Mouse (Mus musculus) v-Abl transformed pro-B cells (cell line): ENCODE measurements around the gene Hist1h2bl.

Experiments used
- in situ Hi-C, 2 experiments: fragments of 400-800 bp; cut with MboI; formaldehyde crosslinking; loops; one replicate each; pipeline ENCODE4 v1.15.1; 2025; ENCODE audit not compliant: unreplicated experiment in 2 of 2

Gene Hist1h2bl

DNA sequence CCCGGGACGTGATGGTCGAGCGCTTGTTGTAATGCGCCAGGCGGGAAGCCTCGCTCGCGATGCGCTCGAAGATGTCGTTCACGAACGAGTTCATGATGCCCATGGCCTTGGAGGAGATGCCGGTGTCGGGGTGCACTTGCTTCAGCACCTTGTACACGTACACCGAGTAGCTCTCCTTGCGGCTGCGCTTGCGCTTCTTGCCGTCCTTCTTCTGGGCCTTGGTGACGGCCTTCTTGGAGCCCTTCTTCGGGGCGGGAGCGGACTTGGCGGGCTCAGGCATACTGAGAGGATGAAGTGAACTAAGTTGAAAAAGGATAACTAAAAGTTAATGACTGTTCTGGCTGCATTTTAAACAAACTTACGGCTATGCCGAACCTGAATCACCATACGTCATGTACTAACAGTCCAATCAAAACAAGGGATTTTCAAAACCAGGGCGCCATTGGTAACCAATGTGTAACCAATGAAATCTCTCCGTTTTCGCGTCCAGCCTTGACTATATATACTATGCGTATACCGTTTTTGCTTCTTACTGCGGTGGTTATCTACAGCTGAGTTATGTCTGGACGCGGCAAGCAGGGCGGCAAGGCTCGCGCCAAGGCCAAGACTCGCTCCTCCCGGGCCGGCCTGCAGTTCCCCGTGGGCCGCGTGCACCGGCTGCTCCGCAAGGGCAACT lies at the start of gene Hist1h2bl, which contains the start of gene Hist1h2ai:
Gene Hist1h2bl, minus strand, starts transcription at position 280 of the 676 bp plus-strand sequence.
Gene Hist1h2ai, plus strand, starts transcription at position 559 of the 676 bp plus-strand sequence.
- in situ Hi-C loops: loop anchor here (10.0 to 25.0 kb wide), 5 partner anchors 69 to 1721 kb away; partner anchors contain the start of genes Gm11273 (in 1 of the 2), Hist1h1b (in 1 of the 2), Hist1h2an (in 1 of the 2) and Hist1h2bp (in 1 of the 2)

DNA sequence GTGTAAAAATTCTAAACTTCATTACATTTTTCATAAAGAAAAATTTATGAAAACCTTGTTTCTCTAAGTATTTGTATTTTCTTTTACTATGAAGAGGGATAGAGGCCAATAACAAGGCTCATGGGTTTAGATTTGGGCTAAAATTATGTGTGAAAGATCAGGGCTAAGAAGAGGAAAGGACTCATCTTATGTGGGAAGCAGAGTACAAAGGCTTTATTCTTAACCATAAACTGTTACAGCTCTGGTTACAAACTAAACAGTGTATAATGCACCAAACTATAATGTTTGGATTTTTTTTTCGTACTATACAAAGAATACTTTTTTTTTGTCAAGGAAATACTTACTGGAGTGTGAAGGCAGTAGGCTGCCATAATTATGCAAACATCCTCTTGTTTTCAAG lies 39.8 kb upstream of the Hist1h2bl start:
- in situ Hi-C loops: loop anchor here in 1 of 2 experiments (10.0 kb wide), 1 partner anchor 1799 kb away; the partner anchor contains the start of genes Hist1h1d and Hist1h4f

DNA sequence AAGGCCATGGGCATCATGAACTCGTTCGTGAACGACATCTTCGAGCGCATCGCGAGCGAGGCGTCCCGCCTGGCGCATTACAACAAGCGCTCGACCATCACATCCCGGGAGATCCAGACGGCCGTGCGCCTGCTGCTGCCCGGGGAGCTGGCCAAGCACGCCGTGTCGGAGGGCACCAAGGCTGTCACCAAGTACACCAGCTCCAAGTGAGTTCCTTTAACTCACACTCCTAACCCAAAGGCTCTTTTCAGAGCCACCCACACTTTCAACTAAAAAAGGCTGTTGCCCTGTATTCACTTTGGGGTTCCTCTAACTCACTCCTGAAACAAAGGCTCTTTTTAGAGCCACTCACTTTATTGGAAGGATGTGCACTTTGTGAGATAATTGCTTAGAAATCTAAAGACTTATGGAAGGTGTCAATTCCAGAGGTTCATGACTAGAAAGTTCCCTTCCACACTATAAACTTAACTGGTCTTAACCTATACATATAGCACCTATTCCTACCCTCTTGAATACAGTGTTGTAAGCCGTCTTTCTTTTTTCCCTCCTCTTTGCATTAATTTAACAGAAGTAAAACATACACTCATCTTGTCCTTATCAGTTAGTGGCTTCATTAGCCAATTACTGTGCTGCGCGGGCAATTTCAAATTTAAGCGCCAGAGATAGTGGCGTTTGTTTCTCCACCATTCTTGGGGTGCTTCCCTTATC lies 38.5 kb upstream of the Hist1h2bl start:
- in situ Hi-C loops: loop anchor here in 1 of 2 experiments (10.0 kb wide), 1 partner anchor 1800 kb away; the partner anchor contains the start of genes Hist1h1d and Hist1h4f

DNA sequence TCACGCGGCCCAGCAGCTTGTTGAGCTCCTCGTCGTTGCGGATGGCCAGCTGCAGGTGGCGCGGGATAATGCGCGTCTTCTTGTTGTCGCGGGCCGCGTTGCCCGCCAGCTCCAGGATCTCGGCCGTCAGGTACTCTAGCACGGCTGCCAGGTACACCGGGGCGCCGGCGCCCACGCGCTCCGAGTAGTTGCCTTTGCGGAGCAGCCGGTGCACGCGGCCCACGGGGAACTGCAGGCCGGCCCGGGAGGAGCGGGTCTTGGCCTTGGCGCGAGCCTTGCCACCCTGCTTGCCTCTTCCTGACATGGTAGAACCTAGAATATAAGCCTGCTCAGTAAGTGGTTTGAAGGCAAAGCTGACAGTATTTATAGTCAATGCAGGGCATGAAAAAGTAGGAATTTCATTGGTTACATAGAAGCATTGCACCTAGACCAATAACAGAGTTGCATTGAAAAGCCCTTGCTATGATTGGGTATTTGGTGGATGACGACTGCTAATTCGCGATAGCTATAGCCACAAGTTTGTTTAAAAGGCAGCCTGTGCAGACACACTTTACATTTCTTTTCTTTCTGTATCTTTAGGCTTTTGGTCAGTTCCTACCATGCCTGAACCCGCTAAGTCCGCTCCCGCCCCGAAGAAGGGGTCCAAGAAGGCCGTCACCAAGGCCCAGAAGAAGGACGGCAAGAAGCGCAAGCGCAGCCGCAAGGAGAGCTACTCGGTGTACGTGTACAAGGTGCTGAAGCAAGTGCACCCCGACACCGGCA lies 37.8 kb upstream of the Hist1h2bl start, which contains the start of the genes Hist1h2ak and Hist1h2bn:
Gene Hist1h2ak, minus strand, starts transcription at position 304 of the 762 bp plus-strand sequence.
Gene Hist1h2bn, plus strand, starts transcription at position 600 of the 762 bp plus-strand sequence.
- in situ Hi-C loops: loop anchor here in 1 of 2 experiments (10.0 kb wide), 1 partner anchor 1801 kb away; the partner anchor contains the start of genes Hist1h1d and Hist1h4f

DNA sequence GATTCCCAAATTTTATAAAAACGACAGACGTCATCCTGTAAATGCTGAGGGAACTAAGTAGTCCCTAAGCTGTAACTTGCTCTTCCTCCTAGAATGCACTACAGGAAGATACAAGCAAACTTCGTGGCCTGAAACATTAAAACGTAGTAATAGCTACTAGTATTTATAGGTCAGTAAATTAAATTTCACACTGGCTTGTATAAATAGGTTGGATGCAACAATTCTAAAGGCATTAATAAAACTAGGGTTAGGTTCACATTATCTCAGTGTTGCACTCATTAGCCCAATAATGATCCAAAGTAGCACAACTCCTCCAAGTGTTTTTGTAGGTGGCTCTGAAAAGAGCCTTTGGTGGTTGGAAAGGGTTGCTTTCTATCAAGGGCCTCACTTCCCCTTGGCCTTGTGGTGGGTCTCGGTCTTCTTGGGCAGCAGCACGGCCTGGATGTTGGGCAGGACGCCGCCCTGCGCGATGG lies 37.1 kb upstream of the Hist1h2bl start:
- in situ Hi-C loops: loop anchor here in 1 of 2 experiments (10.0 kb wide), 1 partner anchor 1802 kb away; the partner anchor contains the start of genes Hist1h1d and Hist1h4f

DNA sequence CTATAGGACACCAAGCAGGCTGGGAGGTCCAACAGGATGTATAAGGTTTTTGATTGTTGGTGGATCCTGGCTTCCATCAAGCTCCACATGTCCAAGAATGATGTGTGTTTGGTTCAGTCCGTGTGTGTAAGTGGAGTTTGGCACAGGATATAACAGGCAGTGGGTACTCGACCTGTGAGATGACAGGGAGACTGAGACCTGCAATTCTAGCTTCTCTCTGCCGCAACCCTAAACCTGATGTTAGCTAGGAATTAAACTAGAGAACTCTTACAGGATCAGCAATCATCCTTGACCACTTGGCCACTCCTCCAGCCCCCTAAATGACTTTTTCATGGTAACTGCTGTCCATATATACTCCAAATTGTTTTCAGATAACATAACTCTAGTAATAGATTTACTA lies 36.4 kb upstream of the Hist1h2bl start:
- in situ Hi-C loops: loop anchor here in 1 of 2 experiments (10.0 kb wide), 1 partner anchor 1802 kb away; the partner anchor contains the start of genes Hist1h1d and Hist1h4f

DNA sequence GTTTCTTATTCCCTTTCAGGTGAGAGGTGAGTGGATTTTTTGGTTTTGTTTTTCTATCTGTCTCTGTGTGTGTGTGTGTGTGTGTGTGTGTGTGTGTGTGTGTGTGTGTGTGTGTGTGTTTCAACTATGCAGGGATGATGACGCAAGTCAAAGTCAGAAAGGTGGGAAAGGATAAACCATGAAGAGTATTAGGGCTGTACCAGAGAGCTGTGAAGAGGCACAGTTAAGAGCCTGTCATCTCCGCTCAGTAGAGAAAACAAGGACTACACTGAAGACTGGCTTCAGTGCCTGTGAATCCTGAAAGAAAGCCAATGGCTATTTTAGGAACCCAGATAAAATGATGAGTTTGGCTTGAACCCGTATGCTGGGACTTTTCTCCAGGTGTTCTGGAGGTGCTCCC lies 35.9 kb upstream of the Hist1h2bl start:
- in situ Hi-C loops: loop anchor here in 1 of 2 experiments (10.0 kb wide), 1 partner anchor 1803 kb away; the partner anchor contains the start of genes Hist1h1d and Hist1h4f

DNA sequence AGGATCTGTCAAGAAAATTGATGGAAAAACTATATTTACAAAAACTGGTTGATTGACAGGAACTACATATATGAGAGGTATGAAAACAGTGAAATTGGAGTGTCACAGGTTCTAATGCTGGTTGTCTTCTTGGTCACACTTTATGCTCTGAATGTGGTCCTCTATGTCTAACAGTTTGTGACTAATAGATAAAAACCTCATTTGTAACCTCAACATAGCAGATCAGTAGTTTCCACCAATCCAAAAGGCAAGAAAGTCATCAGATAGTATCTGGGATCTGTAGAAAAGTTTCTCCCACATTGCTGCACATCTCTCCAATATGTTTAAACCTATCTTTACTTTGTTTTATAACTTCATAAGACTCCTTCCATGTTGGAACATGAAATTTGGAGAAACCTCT lies 35.5 kb upstream of the Hist1h2bl start:
- in situ Hi-C loops: loop anchor here in 1 of 2 experiments (10.0 kb wide), 1 partner anchor 1803 kb away; the partner anchor contains the start of genes Hist1h1d and Hist1h4f

DNA sequence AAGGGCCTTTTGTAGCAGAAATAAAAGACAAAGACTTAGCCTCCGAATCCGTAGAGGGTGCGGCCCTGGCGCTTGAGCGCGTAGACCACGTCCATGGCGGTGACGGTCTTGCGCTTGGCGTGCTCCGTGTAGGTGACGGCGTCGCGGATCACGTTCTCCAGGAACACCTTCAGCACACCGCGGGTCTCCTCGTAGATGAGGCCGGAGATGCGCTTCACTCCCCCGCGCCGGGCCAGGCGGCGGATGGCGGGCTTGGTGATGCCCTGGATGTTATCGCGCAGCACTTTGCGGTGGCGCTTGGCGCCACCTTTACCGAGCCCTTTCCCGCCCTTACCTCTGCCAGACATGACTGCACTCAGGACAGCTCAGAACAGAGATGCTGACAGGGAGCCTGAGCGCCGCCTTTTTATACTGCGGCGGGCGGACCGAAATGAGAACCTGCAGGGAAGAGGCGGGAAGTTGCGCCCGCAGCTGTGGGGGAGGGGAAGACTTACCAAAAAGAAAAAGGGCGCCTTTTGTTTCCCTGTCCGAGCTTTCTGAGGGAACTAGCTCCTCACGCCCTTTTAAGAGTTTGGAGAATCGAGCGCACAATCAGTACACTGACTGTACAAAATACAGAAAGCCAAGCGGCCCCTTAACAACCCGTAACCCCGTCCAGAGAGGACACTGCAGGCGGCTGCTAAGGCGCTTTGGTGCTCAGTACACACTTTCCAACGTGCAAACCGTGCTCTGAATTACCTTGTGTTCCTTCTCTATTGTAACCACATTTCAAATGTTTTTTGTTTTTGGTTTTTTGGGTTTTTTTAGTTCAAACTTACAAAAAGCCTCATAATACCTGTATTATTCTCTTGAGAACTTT lies 34.4 kb upstream of the Hist1h2bl start, which contains the start of gene Hist1h4k:
Gene Hist1h4k, minus strand, starts transcription at position 347 of the 859 bp plus-strand sequence.
- in situ Hi-C loops: loop anchor here in 1 of 2 experiments (10.0 kb wide), 1 partner anchor 1804 kb away; the partner anchor contains the start of genes Hist1h1d and Hist1h4f

DNA sequence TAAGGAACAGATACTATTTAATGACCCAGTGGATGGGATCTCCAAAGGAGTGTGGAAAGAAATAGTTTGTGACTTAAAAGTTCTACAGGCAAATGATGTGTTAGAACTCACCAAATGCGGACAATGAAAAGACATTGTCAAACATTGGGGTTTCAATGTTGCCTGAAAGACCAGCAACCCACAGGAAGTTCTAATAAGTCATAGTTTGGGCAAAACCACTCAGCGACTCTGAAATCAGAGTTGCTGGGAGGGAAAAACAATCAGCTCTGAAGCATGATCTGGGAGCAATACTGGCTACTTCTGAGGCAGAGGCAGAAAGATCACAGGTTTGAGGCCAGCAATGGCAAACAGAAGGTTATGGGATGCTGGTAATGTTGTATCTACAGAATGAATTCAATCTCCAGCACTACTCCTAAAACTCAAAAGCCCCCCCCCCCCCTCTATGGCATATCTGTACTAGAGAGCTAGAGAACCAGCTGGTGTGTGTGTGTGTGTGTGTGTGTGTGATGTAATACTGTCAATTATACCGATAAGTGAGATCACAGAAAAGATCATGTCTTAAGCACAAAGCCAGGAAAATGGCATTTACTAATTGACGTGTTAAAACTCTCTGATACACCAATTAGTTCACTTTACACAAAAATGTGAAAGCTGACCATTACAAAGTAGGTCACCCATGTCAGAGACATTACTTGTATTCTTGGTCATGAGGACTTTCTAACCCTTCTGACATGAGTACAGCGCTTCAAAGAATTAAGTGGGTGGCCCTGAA lies 33.6 kb upstream of the Hist1h2bl start:
- in situ Hi-C loops: loop anchor here (10.0 to 25.0 kb wide), 6 partner anchors 812 to 1805 kb away; partner anchors contain the start of genes Elmo1 (in 2 of the 2), Hist1h1d (in 1 of the 2) and Hist1h4f (in 1 of the 2)

DNA sequence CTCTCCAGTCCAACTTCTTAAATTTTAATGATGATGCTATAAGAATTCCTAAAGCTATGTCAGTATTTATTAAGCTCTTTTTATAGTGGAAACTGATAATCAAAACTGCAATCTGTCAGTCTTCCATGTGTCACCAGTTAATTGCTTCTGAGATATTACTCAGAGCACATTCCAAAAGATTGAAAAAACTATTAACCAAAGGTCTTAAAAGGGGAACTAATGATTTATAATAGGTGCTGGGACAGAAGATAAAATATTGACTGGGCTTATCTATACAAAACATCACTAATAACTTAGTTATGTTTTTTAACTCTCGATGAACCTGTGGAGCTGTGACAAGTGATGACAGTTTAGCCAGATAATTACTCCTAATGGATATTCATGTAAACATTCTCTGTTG lies 29.1 kb upstream of the Hist1h2bl start:
- in situ Hi-C loops: loop anchor here (25.0 kb wide), 5 partner anchors 808 to 1658 kb away; partner anchors contain the start of gene Elmo1 (in 2 of the 2)

DNA sequence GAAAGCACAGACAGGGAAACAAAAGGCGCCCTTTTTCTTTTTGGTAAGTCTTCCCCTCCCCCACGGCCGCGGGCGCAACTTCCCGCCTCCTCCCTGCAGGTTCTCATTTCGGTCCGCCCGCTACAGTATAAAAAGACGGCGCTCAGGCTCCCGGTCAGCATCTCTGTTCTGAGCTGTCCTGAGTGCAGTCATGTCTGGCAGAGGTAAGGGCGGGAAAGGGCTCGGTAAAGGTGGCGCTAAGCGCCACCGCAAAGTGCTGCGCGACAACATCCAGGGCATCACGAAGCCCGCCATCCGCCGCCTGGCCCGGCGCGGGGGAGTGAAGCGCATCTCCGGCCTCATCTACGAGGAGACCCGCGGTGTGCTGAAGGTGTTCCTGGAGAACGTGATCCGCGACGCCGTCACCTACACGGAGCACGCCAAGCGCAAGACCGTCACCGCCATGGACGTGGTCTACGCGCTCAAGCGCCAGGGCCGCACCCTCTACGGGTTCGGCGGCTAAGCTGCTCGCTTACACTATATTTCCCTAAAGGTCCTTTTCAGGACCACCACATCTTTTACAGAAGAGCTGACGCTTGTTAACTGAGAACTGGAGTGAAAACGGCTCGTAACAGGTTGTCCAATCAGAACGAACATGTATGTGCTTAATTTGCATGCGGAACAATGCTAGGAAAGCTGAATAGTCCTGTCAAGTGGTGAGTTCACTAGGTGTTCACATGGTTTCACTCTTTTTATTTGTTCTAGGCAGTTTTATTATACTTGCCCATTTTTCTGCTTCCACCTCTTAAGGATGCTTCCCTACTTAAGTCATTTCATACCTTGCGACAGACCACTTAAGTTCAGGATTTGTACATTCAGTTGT lies 19.2 kb upstream of the Hist1h2bl start, which contains the start of gene Hist1h4j:
Gene Hist1h4j, plus strand, starts transcription at position 159 of the 862 bp plus-strand sequence.
- in situ Hi-C loops: loop anchor here (5.0 to 25.0 kb wide), 10 partner anchors 50 to 1648 kb away; partner anchors contain the start of genes Elmo1 (in 2 of the 2), Hist1h1b (in 1 of the 2), Hist1h2an (in 1 of the 2) and Hist1h2bp (in 1 of the 2)

DNA sequence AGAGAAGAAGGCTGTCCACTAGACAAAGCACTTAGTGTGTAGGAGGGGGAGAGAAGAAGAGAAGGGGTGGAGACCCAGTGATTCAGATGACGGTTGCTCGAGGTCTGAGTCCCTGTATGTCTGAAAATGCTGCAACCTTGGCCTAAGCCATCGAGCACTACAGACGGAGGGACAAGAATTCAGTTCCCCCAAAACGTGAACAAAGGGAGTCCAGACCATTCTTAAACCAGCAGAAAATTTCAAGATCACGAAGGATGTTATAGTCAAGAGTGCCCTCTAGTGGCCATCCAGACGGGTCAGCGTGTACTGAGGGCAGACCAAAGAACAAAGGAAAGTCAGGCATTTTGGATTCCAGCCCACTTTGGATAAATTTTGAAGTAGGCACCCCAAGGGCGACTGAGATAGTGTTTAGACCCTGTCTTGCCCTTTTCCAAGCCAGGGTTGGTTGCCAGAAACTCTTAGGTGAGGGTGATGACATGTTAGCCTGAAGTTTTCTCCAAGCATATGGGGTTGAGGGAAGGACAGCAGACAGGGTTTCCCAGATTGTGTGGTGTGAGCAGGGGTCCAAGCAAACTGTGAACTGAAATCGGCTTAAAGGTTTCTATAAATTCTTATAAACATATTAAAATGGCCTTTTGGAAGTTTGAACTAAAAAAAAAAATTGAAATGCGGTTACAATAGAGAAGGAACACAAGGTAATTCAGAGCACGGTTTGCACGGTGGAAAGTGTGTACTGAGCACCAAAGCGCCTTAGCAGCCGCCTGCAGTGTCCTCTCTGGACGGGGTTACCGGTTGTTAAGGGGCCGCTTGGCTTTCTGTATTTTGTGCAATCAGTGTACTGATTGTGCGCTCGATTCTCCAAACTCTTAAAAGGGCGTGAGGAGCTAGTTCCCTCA lies 18.3 kb upstream of the Hist1h2bl start:
- in situ Hi-C loops: loop anchor here (5.0 to 25.0 kb wide), 10 partner anchors 51 to 1647 kb away; partner anchors contain the start of genes Elmo1 (in 2 of the 2), Hist1h1b (in 1 of the 2), Hist1h2an (in 1 of the 2) and Hist1h2bp (in 1 of the 2)

DNA sequence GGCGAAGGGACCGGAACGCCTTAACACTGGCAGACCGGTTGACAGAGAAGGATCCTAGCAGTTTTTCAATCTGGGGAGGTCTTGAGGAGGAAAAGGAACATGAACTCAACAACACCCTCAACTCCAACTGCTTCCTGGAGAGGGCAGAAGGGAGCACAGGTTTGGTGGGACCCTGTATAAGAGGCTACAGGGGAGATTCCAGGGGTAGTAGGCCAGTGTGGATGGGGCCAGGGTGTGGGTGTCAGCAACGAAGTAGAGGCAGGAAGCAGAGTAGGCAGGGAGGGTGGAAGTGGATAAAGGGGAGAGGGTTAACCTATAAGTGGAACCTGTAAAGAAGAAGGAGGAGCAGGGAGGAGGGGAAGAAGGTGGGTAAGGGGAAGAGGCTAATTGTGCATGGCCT lies 17.5 kb upstream of the Hist1h2bl start:
- in situ Hi-C loops: loop anchor here (5.0 to 25.0 kb wide), 10 partner anchors 51 to 1646 kb away; partner anchors contain the start of genes Elmo1 (in 2 of the 2), Hist1h1b (in 1 of the 2), Hist1h2an (in 1 of the 2) and Hist1h2bp (in 1 of the 2)

DNA sequence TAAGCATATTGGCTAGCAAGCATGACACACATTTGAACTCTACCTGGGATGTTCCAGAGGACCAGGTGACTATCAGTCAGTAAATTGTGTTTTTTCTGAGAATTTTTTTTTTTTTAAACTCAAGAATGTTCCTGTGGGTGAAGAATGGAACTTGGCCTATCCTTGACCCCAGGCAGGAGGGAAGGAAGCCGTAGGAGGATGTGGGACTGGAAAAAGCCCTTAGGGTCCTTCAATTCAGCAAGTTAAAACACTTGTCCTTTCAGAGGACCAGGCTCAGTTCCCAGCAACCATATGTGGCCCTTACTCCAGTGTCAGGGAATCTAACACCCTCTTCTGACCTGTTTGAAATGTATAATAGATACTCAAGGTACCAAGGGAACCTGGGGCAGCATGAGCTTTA lies 13.6 kb upstream of the Hist1h2bl start:
- in situ Hi-C loops: loop anchor here (5.0 to 25.0 kb wide), 6 partner anchors 792 to 1642 kb away; partner anchors contain the start of gene Elmo1 (in 2 of the 2)
